Mouse (Mus musculus) liver, adult 2 months (tissue): ENCODE data around the gene Glcci1. TPM values are rescaled to one million over a fixed set of nuclear protein-coding genes. Genes with fewer than 3 reads are reported as not detected.

Experiments used
- DNase-seq: peaks from one replicate; pipeline ENCODE4 v3.0.0-alpha.2; 2011; ENCODE audit warnings: low read depth, low spot score; ENCODE audit errors: extremely low read depth
- H3K27ac ChIP-seq: fragments of 200-500 bp; replicated peaks from 2 replicates; pipeline ENCODE4 v1.5.1; 2012; ENCODE audit warnings: low read depth, mild to moderate bottlenecking, control low read depth, inconsistent platforms, low read length; ENCODE audit not compliant: insufficient read depth
- H3K27me3 ChIP-seq: fragments of 200-500 bp; 2 replicates; pipeline ENCODE4 v1.6.1; 2012; ENCODE audit warnings: mild to moderate bottlenecking, moderate library complexity, low read length, inconsistent platforms; ENCODE audit not compliant: control insufficient read depth, insufficient read depth
- H3K36me3 ChIP-seq: fragments of 200-500 bp; 2 replicates; pipeline ENCODE4 v1.6.1; 2012; ENCODE audit warnings: low read length, inconsistent platforms; ENCODE audit not compliant: control insufficient read depth, insufficient read depth
- H3K4me1 ChIP-seq: fragments of 200-500 bp; 2 replicates; pipeline ENCODE4 v1.6.1; 2011; ENCODE audit warnings: low read length; ENCODE audit not compliant: control insufficient read depth, insufficient read depth
- H3K4me3 ChIP-seq: fragments of 200-500 bp; 2 replicates; pipeline ENCODE4 v1.5.1; 2011; ENCODE audit warnings: low read depth, mild to moderate bottlenecking, control low read depth, low read length, moderate library complexity; ENCODE audit not compliant: insufficient read depth
- H3K79me2 ChIP-seq: fragments of 200-500 bp; 2 replicates; pipeline ENCODE4 v1.6.1; 2012; ENCODE audit warnings: inconsistent platforms, mild to moderate bottlenecking, low read length, moderate library complexity; ENCODE audit not compliant: control insufficient read depth, insufficient read depth
- H3K9ac ChIP-seq: fragments of 200-500 bp; 2 replicates; pipeline ENCODE4 v1.6.1; 2012; ENCODE audit warnings: low read depth, mild to moderate bottlenecking, control low read depth, inconsistent platforms, low read length
- CTCF ChIP-seq: fragments of 200-500 bp; IDR thresholded peaks from 2 replicates; pipeline ENCODE4 v1.5.1; 2011; ENCODE audit warnings: low read depth, low read length, control low read depth
- POLR2A ChIP-seq: fragments of 200-500 bp; IDR thresholded peaks from 2 replicates; pipeline ENCODE4 v1.6.1; 2011; ENCODE audit warnings: low read length, control low read depth; ENCODE audit not compliant: insufficient read depth; ENCODE audit errors: extremely low read depth
- WGBS: fragments of 180-500 bp; shearing (Covaris S2); methylation state at CpG from one replicate; pipeline ENCODE4 v1.1.7; 2018; 5-methylcytosine and 5-hydroxymethylcytosine counted together
- polyA plus RNA-seq: library from polyadenylated mRNA; depleted of rRNA; stranded (reverse); fragments of >200 nt; gene quantifications from 2 replicates; pipeline ENCODE4 v1.2.3, GENCODE M21; 2012
- total RNA-seq: library from RNA; depleted of rRNA; stranded (reverse); fragments of >200 nt; gene quantifications from 2 replicates; pipeline ENCODE4 v1.2.3, GENCODE M21; 2014

The Glcci1 gene
- total and polyA plus RNA-seq, 2 experiments: 1.5 to 2.1 TPM

DNA sequence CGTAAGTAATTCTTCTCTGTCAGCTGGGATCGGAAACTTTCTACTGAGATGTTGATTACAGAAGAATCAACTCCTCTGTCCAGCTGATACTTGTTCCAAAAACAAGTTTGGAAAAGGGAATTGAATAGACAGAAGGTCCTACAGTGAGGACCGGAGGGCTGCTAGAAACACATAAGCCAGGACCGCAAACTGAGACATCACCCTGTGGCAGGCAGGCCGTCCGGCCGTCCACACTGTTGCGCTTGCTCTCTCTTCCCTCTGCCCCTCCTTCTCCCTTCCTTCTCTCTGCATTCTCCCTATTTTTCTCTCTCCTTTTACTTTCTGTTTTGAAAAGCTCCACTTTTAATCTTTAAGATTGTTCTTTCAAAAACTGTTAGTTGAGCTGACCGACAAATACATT lies 82.3 kb downstream of the Glcci1 start:
- no peaks in the 10 kb centered on the region for H3K27me3 ChIP-seq
- H3K4me3 ChIP-seq: no peak overlapping the region
- H3K4me1 ChIP-seq: no peaks in the 10 kb centered on the region
- WGBS: 91% methylated on average over 9 of the region's 9 CpGs
- no peak for DNase-seq
- no peak overlapping the region for H3K9ac ChIP-seq
- TF ChIP-seq CTCF (no peak), POLR2A (no peak)
- H3K79me2 ChIP-seq: no peaks in the 10 kb centered on the region
- no peak overlapping the region for H3K27ac ChIP-seq
- peaks cover 16% of the 10 kb centered on the region for H3K36me3 ChIP-seq

GRCm38 (mm10) chr6:8617369-8617768 lies 108.0 kb downstream of the Glcci1 start:
- H3K9ac ChIP-seq: no peak overlapping the region
- no peaks in the 10 kb centered on the region for H3K79me2 ChIP-seq
- TF ChIP-seq POLR2A (no peak), CTCF (no peak)
- no peaks in the 10 kb centered on the region for H3K36me3 ChIP-seq
- WGBS: 77% methylated on average over 2 of the region's 2 CpGs
- no peaks in the 10 kb centered on the region for H3K4me1 ChIP-seq
- no peak overlapping the region for H3K27ac ChIP-seq
- no peak for DNase-seq
- H3K27me3 ChIP-seq: no peaks in the 10 kb centered on the region
- H3K4me3 ChIP-seq: no peak overlapping the region

DNA sequence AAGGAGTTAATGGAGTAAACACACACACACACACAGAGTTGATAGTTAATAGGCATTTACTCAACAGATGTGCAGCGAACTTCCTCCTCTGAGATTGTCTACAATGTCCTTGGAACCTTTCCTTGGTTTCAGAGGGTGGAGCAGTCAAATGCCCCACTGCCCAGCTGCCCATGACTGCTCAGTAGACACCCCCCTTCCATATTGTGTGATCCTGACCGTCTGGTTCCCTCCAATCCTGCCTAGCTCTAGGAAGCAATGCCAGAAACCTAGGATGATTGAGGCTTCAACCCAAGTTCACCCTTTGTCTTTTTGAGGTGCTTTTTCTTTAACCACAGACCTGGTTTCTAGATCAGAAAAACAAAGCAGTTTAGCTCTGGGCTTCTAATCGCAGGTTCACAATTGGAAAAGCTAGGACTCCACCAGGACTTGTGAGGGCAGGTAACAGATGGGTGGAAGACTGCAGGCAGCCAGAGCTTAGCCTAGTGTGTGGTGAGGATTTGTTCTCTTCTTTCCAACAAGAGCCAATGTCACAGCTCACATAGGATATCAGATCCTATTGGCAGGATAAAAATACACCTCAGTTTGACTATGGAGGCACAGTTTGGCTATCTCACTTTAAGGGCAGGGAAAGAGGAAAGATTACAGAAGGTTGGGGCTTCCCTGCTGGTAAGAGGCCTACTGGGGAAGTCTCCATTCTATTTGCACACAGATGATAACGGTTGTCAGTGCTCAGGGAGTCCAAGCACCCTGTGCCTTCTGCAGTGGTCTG lies 110.4 kb downstream of the Glcci1 start:
- Histone ChIP-seq H3K4me1 (no peaks in the 10 kb centered on the region), H3K27ac (no peak overlapping the region), H3K27me3 (no peaks in the 10 kb centered on the region), H3K36me3 (no peaks in the 10 kb centered on the region), H3K79me2 (no peaks in the 10 kb centered on the region), H3K9ac (no peak overlapping the region), H3K4me3 (no peak overlapping the region)
- no peak for DNase-seq
- TF ChIP-seq POLR2A: no peak
- no peak for TF ChIP-seq CTCF
- WGBS: 71% methylated on average over 4 of the region's 4 CpGs

DNA sequence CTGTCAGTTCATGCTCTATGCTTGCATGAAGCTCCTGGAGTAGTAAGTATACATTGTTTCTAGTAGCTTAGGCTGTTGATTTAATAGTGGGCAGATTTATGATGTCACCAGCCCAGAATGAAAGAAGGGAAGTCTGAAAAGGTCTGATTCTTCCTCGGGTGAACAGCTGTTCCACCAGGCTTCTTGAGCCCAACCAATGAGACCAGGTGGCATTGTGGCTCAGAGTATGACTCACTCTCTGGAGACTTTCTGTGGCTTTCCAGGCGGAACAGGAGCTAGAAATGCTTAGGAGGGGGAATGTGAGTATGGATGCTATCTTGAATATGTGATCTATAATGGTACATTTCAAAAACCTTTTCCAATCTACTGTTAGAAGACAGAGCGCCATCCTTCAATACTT lies 113.6 kb downstream of the Glcci1 start:
- Histone ChIP-seq H3K9ac (no peak overlapping the region), H3K27me3 (no peaks in the 10 kb centered on the region), H3K27ac (no peak overlapping the region), H3K79me2 (no peaks in the 10 kb centered on the region), H3K4me3 (no peak overlapping the region), H3K4me1 (no peaks in the 10 kb centered on the region), H3K36me3 (no peaks in the 10 kb centered on the region)
- DNase-seq: no peak
- 89% methylated on average over 3 of the region's 3 CpGs for WGBS
- TF ChIP-seq POLR2A (no peak), CTCF (no peak)

DNA sequence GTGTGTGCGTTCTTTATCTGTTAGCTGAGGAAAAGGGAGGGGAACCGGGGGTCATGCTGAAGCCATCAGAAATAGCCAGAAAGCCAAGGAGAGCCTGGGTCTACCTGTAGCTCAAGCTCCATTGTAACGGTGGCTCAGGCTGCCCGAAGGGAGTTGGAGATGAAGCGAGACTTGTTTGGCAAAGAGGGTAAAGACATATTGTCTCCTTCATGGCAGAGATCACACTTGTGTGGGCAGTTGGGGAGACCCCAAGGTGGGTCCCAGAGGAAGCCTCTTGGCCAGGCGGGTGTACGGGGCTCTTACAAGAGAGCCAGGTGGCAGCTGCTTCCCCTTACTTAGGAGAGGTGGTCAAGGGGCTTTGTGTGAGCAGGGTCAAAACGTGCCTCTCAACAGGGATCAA lies 118.8 kb downstream of the Glcci1 start:
- Histone ChIP-seq H3K9ac (no peak overlapping the region), H3K36me3 (no peaks in the 10 kb centered on the region), H3K79me2 (no peaks in the 10 kb centered on the region), H3K4me3 (no peak overlapping the region), H3K27me3 (no peaks in the 10 kb centered on the region), H3K27ac (no peak overlapping the region), H3K4me1 (no peaks in the 10 kb centered on the region)
- DNase-seq: no peak
- TF ChIP-seq POLR2A: no peak
- no peak for TF ChIP-seq CTCF
- 89% methylated on average over 8 of the region's 8 CpGs for WGBS

DNA sequence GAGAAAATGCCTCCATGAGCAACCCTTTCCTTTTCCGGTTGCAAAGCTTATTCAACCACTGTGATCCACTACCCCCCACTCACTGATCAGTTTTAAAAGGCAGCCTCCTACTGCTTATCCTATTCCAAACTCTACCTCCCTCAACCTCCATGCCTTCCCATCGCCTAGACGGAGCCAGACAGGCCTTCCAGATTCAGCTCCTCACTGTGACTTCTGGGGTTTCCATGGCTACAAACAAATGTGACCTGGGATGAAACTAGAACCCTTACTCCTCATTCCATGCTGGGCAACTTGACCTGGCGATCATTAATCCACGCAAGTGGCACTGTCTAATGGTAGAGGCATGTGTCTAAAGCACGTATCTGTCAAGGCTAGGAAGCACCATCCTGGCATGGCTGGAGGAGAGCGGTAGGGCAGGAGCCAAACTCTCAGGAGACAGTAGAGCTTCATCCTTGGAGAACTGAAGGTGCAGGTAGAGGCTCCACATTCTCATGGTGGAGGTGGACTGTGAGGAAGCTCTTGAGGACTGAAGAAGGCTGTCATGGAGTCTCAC lies 119.4 kb downstream of the Glcci1 start:
- Histone ChIP-seq H3K4me3 (no peak overlapping the region), H3K36me3 (no peaks in the 10 kb centered on the region), H3K79me2 (no peaks in the 10 kb centered on the region), H3K9ac (no peak overlapping the region), H3K27ac (no peak overlapping the region), H3K27me3 (no peaks in the 10 kb centered on the region), H3K4me1 (no peaks in the 10 kb centered on the region)
- 88% methylated on average over 7 of the region's 7 CpGs for WGBS
- no peak for DNase-seq
- TF ChIP-seq CTCF (no peak), POLR2A (no peak)
